ENCODE assay signal across 14 mouse cellular contexts in genomic region chr13:73453503-73454217, GRCm38 (mm10).
"Had no signal": no experiment of that assay in that cellular context is flagged by ENCODE, and none has a peak within 500 bp of the region (broad histone marks: within the 10 kb centered on the region; RNA-seq: fewer than 3 reads in every experiment).

No protein-coding gene starts in this region.

- ATAC-seq: inflammation-experienced regulatory T-cells, adult 6 months; intestine, embryonic 16.5 days had no signal

- H3K9ac ChIP-seq: limb, embryonic 12.5 days; limb, embryonic 15.5 days; liver, embryonic 14.5 days had no signal

- H3K27ac ChIP-seq: limb, embryonic 12.5 days; limb, embryonic 15.5 days; liver, embryonic 14.5 days had no signal

- H3K27me3 ChIP-seq: limb, embryonic 12.5 days; limb, embryonic 15.5 days had no signal

- H3K4me2 ChIP-seq: limb, embryonic 12.5 days; limb, embryonic 15.5 days; liver, embryonic 11.5 days; midbrain, embryonic 11.5 days had no signal

- H3K4me1 ChIP-seq: limb, embryonic 12.5 days; limb, embryonic 15.5 days had no signal

- H3K9me3 ChIP-seq: limb, embryonic 12.5 days; limb, embryonic 15.5 days had no signal

- H3K36me3 ChIP-seq: limb, embryonic 12.5 days; limb, embryonic 15.5 days had no signal

- H3K4me3 ChIP-seq: limb, embryonic 12.5 days; limb, embryonic 15.5 days had no signal

- DNase-seq: kidney, adult 18-20 months; kidney, adult 9 months; kidney, postnatal 14 days; kidney, postnatal 4 days; midbrain, embryonic 14.5 days; thymus, adult 18-20 months; thymus, postnatal 36 days had no signal
